Mouse (Mus musculus) lung, embryonic 14.5 days (tissue): Measurements from ENCODE around the gene Tox3. TPM values are rescaled to one million over a fixed set of nuclear protein-coding genes. Genes with fewer than 3 reads are reported as not detected.

Source experiments
- ATAC-seq: fragments of 200-750 bp; cut with Nextera tagmentation; 2 replicates; pipeline ENCODE4 v1.8.0; 2017; ENCODE audit warnings: mild to moderate bottlenecking, moderate TSS enrichment, moderate library complexity; ENCODE audit not compliant: insufficient read depth
- DNase-seq: peaks from one replicate; pipeline ENCODE4 v3.0.0-alpha.2; 2015
- H3K27ac ChIP-seq: fragments of 300-500 bp; sonication (generic); 2 replicates; pipeline ENCODE4 v1.5.1; 2014; ENCODE audit warnings: low read depth, mild to moderate bottlenecking, moderate library complexity
- H3K27me3 ChIP-seq: fragments of 300-500 bp; sonication (generic); 2 replicates; pipeline ENCODE4 v1.6.1; 2014; ENCODE audit warnings: low read length, control low read depth; ENCODE audit not compliant: insufficient read depth
- H3K36me3 ChIP-seq: fragments of 300-500 bp; sonication (generic); 2 replicates; pipeline ENCODE4 v1.6.1; 2014; ENCODE audit warnings: control low read depth; ENCODE audit not compliant: insufficient read depth
- H3K4me1 ChIP-seq: fragments of 300-500 bp; sonication (generic); 2 replicates; pipeline ENCODE4 v1.6.1; 2014; ENCODE audit warnings: antibody characterized with exemption, control low read depth; ENCODE audit not compliant: insufficient read depth
- H3K4me2 ChIP-seq: fragments of 300-500 bp; sonication (generic); 2 replicates; pipeline ENCODE4 v1.6.1; 2014; ENCODE audit warnings: mild to moderate bottlenecking
- H3K4me3 ChIP-seq: fragments of 300-500 bp; sonication (generic); 2 replicates; pipeline ENCODE4 v1.5.1; 2014; ENCODE audit warnings: low read depth, low read length
- H3K9ac ChIP-seq: fragments of 300-500 bp; sonication (generic); 2 replicates; pipeline ENCODE4 v1.6.1; 2014
- H3K9me3 ChIP-seq: fragments of 300-500 bp; sonication (generic); 2 replicates; pipeline ENCODE4 v1.6.1; 2016; ENCODE audit warnings: low read depth, low read length, control low read depth
- CTCF ChIP-seq: IDR thresholded peaks from 2 replicates; pipeline ENCODE4 v1.5.1; 2016; ENCODE audit warnings: antibody characterized with exemption, low read depth
- WGBS: fragments of 180-500 bp; shearing (Covaris S2); extraction: QIAGEN DNeasy Blood & Tissue Kit; methylation state at CpG from one replicate; pipeline ENCODE4 v1.1.7; 2014; 5-methylcytosine and 5-hydroxymethylcytosine counted together
- polyA plus RNA-seq: library from polyadenylated mRNA; unstranded; fragments of >200 nt; fragmentation: Nextera tagmentation; extraction: Ambion mirVana; gene quantifications from 2 replicates; pipeline ENCODE4 v1.2.1, GENCODE M21; 2014

Tox3 gene
- polyA plus RNA-seq, 1 experiment from 2014 or later = 7.6 TPM

DNA sequence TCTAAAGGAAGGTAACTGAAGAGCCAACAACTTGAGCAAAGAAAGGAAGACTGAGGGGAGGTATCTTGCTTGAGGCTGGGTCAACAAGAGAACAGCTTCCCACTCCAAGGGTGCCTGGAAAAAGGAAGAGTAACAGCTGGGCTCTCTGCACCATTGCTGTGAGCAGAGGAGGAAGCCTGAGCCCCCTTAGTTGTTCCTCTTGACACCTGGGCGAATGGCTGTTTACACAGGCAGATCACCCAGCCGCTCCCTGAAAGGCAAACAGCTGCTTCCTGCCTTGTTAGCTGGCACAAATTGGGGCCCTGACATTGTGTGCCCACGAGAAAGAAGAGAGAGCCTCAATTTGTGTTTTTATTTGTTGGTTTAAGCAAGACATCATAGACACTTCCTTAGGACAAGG lies 21.7 kb upstream of the Tox3 start:
- H3K36me3 ChIP-seq = no peaks in the 10 kb centered on the region
- H3K27me3 ChIP-seq = no peaks in the 10 kb centered on the region
- ATAC-seq (no peak), DNase-seq (no peak)
- H3K4me3 ChIP-seq = no peak overlapping the region
- H3K4me2 ChIP-seq = no peak overlapping the region
- H3K27ac ChIP-seq = no peak overlapping the region
- TF ChIP-seq CTCF = no peak
- H3K9ac ChIP-seq = no peak overlapping the region
- no peaks in the 10 kb centered on the region for H3K9me3 ChIP-seq
- no peaks in the 10 kb centered on the region for H3K4me1 ChIP-seq
- 11% methylated on average over 3 of the region's 3 CpGs for WGBS

DNA sequence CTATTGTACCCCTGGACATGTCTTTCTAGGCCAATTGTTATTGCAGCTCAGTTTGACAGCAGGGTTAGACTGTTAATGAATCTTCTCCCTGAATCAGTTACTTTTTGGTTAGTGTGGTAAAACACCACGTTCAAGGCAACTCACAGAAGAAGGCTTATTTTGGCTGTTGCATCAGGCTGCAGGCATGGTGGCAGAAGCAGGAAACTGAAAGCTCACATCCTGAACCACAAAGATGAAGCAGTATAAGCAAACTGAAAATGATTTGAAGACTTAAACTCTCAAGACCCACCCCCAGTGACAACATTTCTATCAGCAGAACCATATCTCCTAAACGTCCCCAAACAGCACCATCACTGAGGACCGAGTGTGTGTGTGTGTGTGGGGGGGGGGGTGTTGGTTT lies 8.6 kb upstream of the Tox3 start:
- no peak overlapping the region for H3K4me3 ChIP-seq
- no peak for TF ChIP-seq CTCF
- no peak overlapping the region for H3K27ac ChIP-seq
- H3K4me1 ChIP-seq = no peaks in the 10 kb centered on the region
- no peak overlapping the region for H3K9ac ChIP-seq
- no peak for ATAC-seq
- no peaks in the 10 kb centered on the region for H3K27me3 ChIP-seq
- H3K4me2 ChIP-seq = no peak overlapping the region
- DNase-seq = no peak
- no peaks in the 10 kb centered on the region for H3K36me3 ChIP-seq
- WGBS = 52% methylated on average over 3 of the region's 3 CpGs
- no peaks in the 10 kb centered on the region for H3K9me3 ChIP-seq

DNA sequence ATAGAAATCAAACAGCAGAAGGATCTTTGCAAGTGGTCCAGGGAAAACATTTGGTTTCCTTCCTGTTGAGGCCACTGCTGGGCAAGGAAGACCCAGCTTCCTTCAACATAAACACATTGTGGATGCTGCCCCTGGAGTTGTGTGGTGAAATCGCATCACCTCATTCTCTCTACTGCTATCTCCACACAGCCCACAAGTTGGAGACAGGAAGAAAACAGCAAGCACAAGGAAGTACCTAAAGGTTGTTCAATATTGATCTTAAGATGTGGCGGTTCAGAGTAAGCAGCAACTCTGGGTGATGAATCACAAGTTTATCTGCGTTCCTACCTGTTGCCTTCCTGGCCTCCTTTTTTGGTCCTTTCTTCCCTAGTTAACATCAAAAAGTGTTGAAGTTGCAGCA lies 6.6 kb upstream of the Tox3 start:
- H3K4me2 ChIP-seq = no peak overlapping the region
- H3K36me3 ChIP-seq = no peaks in the 10 kb centered on the region
- no peaks in the 10 kb centered on the region for H3K27me3 ChIP-seq
- H3K4me1 ChIP-seq = no peaks in the 10 kb centered on the region
- 75% methylated on average over 3 of the region's 3 CpGs for whole genome bisulfite sequencing
- TF ChIP-seq CTCF = 0 out of 2 replicates have a peak, but pooled peaks have one; percentile 8
- no peak overlapping the region for H3K9ac ChIP-seq
- no peak for DNase-seq
- H3K9me3 ChIP-seq = no peaks in the 10 kb centered on the region
- no peak overlapping the region for H3K27ac ChIP-seq
- ATAC-seq = no peak
- H3K4me3 ChIP-seq = no peak overlapping the region

DNA sequence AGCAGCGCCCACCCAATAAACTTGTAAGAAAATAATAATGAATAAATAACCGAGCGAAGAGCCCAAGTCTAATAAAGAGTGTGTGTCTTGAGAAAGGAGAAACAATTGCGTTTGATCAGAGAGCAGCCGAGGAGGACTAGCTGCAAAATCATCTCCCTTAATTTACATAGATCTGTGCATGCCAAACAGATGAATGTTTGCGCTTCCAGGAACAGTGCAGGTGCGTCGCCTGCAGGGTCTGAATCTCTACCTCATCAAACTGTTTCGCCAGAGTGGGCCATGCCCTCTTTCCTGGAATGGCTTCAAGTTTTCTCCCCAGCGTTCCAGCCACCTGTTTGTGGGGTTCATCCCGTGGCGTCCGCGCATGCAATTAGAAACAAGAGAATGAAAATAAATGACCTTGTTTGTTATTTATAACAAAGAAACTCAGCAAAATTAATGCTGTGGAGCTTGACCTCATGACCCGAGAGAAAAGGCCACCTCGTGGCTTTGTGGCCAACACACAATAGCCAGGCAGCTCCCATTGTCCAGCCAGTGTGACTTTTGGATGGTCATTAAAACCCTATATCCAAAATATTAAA lies 5.9 kb upstream of the Tox3 start:
- no peak for TF ChIP-seq CTCF
- Histone ChIP-seq H3K27me3 (no peaks in the 10 kb centered on the region), H3K4me1 (no peaks in the 10 kb centered on the region), H3K9me3 (no peaks in the 10 kb centered on the region), H3K4me3 (no peak overlapping the region), H3K36me3 (no peaks in the 10 kb centered on the region), H3K27ac (no peak overlapping the region), H3K4me2 (no peak overlapping the region), H3K9ac (no peak overlapping the region)
- WGBS = 66% methylated on average over 16 of the region's 16 CpGs
- DNase-seq (no peak), ATAC-seq (no peak)

DNA sequence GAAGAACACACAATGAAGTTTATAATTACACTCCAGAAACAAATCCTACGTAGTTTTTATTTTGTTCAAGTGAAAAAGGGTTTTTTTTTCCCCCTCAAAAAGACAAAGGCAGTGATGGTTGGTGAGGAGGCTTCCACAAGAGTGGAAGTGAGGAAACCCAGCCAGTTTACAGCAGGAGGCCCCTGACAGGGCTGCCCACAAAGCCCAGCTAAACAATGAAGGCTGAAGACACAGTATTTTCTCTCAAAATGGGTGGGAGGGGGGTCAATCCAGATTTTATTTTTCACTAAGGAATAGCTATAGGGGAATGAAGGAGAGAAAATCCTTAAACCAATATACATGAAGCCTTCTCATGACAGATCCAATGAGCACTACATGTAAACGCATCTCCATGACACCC lies 5.4 kb upstream of the Tox3 start:
- Histone ChIP-seq H3K4me3 (no peak overlapping the region), H3K4me2 (no peak overlapping the region), H3K9ac (no peak overlapping the region), H3K4me1 (no peaks in the 10 kb centered on the region), H3K9me3 (no peaks in the 10 kb centered on the region), H3K27me3 (no peaks in the 10 kb centered on the region), H3K36me3 (no peaks in the 10 kb centered on the region), H3K27ac (no peak overlapping the region)
- no peak for TF ChIP-seq CTCF
- WGBS = 57% methylated on average over 2 of the region's 2 CpGs
- ATAC-seq (no peak), DNase-seq (no peak)

DNA sequence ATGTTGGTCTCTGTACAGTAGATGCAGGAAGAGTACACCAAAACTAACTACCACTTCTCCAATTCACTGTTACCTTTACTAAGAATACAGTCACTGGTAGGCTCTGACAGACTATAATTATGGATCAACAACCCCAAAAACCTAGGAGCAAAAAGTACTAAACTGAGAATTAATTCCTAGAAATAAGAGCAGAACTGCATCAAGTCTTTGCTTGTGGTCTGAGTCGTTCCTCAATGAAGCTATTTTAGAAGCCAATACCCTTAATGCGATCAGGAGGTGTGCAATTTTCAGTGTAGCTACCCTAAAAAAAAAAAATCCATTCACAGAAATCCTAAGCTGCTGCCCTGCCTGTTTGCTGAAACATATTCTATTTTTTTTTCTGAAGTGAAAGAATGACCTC lies 4.8 kb upstream of the Tox3 start:
- Histone ChIP-seq H3K36me3 (no peaks in the 10 kb centered on the region), H3K27ac (no peak overlapping the region), H3K9ac (no peak overlapping the region), H3K4me3 (no peak overlapping the region), H3K4me2 (no peak overlapping the region), H3K4me1 (no peaks in the 10 kb centered on the region), H3K9me3 (no peaks in the 10 kb centered on the region), H3K27me3 (no peaks in the 10 kb centered on the region)
- 72% methylated on average over 2 of the region's 2 CpGs for WGBS
- ATAC-seq (no peak), DNase-seq (no peak)
- TF ChIP-seq CTCF = no peak

DNA sequence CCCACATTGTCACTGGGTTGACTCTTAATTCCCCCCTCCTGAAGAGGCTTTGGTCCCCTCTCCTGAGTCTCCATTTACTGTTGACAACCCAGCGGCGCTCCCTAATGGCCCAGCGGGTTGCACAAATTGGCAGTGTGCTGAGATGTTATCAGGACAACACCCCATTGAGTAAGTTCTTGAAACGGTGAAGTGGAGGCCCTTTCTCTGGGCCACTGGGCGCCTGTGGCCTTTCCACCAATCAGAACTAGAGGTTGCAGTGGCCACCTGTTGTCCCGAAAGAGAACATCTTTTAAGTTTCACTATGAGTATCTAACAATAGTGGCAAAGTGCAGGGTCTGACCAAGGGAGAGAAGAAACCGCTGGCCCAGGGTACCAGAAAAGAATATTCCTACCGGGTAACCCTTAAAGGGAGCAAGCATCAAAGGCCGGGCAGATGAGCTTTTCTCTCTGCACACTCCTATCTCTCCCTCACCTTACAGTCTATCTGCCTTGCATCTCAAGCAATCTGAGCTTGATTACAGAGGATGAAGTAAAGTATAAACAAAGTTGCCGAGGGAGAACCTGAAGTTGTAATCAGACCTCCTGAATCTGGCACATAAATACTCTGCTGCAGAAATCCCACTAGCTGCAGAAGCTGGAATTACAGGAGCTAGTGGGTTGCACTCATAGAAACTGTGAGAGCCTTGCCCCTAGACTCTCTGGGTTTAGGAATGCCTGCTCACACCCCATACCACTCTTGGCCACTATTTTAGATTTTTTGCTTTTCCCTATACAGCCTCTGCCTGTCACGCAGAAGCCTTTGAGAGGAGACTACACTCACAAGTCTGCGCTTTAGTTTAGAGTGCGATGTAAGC lies 1.8 kb upstream of the Tox3 start:
- TF ChIP-seq CTCF = peak; percentile 63
- no peak overlapping the region for H3K4me3 ChIP-seq
- 0 out of 2 replicates have a peak, but pooled peaks cover 4% of the 10 kb centered on the region for H3K27me3 ChIP-seq
- peak; percentile 64 for DNase-seq
- 22% methylated on average over 13 of the region's 13 CpGs for WGBS
- no peak overlapping the region for H3K9ac ChIP-seq
- H3K27ac ChIP-seq = no peak overlapping the region
- peak; percentile 42; the same call in 1 of the 2 replicates for ATAC-seq
- H3K4me1 ChIP-seq = peaks cover 7% of the 10 kb centered on the region; the same call in 1 of the 2 replicates
- no peaks in the 10 kb centered on the region for H3K9me3 ChIP-seq
- H3K4me2 ChIP-seq = no peak overlapping the region
- H3K36me3 ChIP-seq = no peaks in the 10 kb centered on the region
